10 mouse cellular contexts compared by ENCODE assay signal in genomic region chr6:51905659-51906058, GRCm38 (mm10).
DNase-seq lines count a peak whose midpoint lies in the region; ATAC-seq and TF ChIP-seq lines count a peak whose summit lies in the region.
"Had no signal": no experiment of that assay in that cellular context is flagged by ENCODE, and none has a peak within 500 bp of the region (broad histone marks: within the 10 kb centered on the region; RNA-seq: fewer than 3 reads in every experiment).

No protein-coding gene starts in this region.

- WGBS in lung, embryonic 14.5 days: 18% methylated on average over 4 of the region's 4 CpGs
- WGBS in lung, adult 2 months: 39% methylated on average over 4 of the region's 4 CpGs
- WGBS in heart, embryonic 14.5 days: 47% methylated on average over 4 of the region's 4 CpGs
- 69% methylated on average over 4 of the region's 4 CpGs for WGBS in forebrain, embryonic 16.5 days

- peaks cover 9% of the 10 kb centered on the region for H3K4me1 ChIP-seq in lung, embryonic 14.5 days (ENCODE audit: insufficient read depth)
- peaks cover 7% of the 10 kb centered on the region; the same call in 1 of the 2 replicates for H3K4me1 ChIP-seq in lung, adult 2 months (ENCODE audit: control insufficient read depth, insufficient read depth, low read length)
- peaks cover 0 to 3% of the 10 kb centered on the region in 2 experiments; a peak in 2 of 4 replicates for H3K4me1 ChIP-seq in heart, embryonic 14.5 days (ENCODE audit: control insufficient read depth in 2 of 2, insufficient read depth in 2 of 2, low read length in 2 of 2)
- H3K4me1 ChIP-seq in forebrain, embryonic 16.5 days (replicated peaks; ENCODE audit: control insufficient read depth, insufficient read depth, low read length): no peaks in the 10 kb centered on the region
- H3K4me1 ChIP-seq: liver, embryonic 15.5 days had no signal

- H3K4me3 ChIP-seq in gastrocnemius, adult 2 months: no peak overlapping the region
- H3K4me3 ChIP-seq in lung, embryonic 14.5 days (ENCODE audit: low read depth, low read length): no peak overlapping the region
- no peak overlapping the region for H3K4me3 ChIP-seq in lung, adult 2 months (replicated peaks; ENCODE audit: extremely low read depth, low read depth, low read length)
- H3K4me3 ChIP-seq in heart, embryonic 14.5 days (ENCODE audit: control insufficient read depth in 1 of 2, insufficient read depth in 1 of 2, low read depth in 1 of 2, low read length in 2 of 2): no peak overlapping the region
- H3K4me3 ChIP-seq in forebrain, embryonic 16.5 days (replicated peaks; ENCODE audit: low read length): no peak overlapping the region
- H3K4me3 ChIP-seq: liver, embryonic 15.5 days had no signal

- ATAC-seq in lung, embryonic 14.5 days (ENCODE audit: insufficient read depth): peak; percentile 96
- ATAC-seq in heart, embryonic 14.5 days (ENCODE audit: insufficient number of reproducible peaks, insufficient read depth, low FRiP score, low read depth): 0 out of 2 replicates have a peak, but pooled peaks have one; percentile 35
- no peak for ATAC-seq in megakaryocyte progenitor cell, adult 5-6 weeks (replicated peaks; ENCODE audit: poor library complexity)
- ATAC-seq in forebrain, embryonic 16.5 days: no peak

- TF ChIP-seq CTCF in gastrocnemius, adult 2 months (IDR thresholded peaks at IDR 0.05): no peak
- no peak for TF ChIP-seq CTCF in lung, embryonic 14.5 days (IDR thresholded peaks at IDR 0.05; ENCODE audit: low read depth)
- TF ChIP-seq CTCF in lung, adult 2 months (IDR thresholded peaks at IDR 0.05; ENCODE audit: insufficient read depth, low read length): no peak

- no peak for DNase-seq in gastrocnemius, adult 2 months
- no peak for DNase-seq in gastrocnemius, adult 8-10 months (ENCODE audit: low spot score in 2 of 2)
- peak; percentile 99 for DNase-seq in lung, embryonic 14.5 days
- no peak for DNase-seq in lung, adult 2 months
- DNase-seq in lung, postnatal 4 days: peak; percentile 22 to 67
- DNase-seq: right cerebral cortex, adult 18-20 months had no signal

- intact Hi-C loops in gastrocnemius, adult 2 months (cut with DNase I): no loop called here

- H3K9ac ChIP-seq in lung, embryonic 14.5 days: no peak overlapping the region
- no peak overlapping the region for H3K9ac ChIP-seq in heart, embryonic 14.5 days (ENCODE audit: low read length)
- H3K9ac ChIP-seq in forebrain, embryonic 16.5 days (replicated peaks; ENCODE audit: low read depth, low read length): no peak overlapping the region
- H3K9ac ChIP-seq: liver, embryonic 15.5 days had no signal

- 0 out of 2 replicates have a peak overlapping the region, but pooled peaks have one; percentile 31 for H3K27ac ChIP-seq in gastrocnemius, adult 2 months
- peak overlapping the region; percentile 85 for H3K27ac ChIP-seq in lung, embryonic 14.5 days (ENCODE audit: low read depth)
- peak overlapping the region in 1 of 2 experiments; percentile 25; a peak in 2 of 4 replicates for H3K27ac ChIP-seq in heart, embryonic 14.5 days (replicated peaks in 1 of 2; ENCODE audit: control insufficient read depth in 1 of 2, insufficient read depth in 1 of 2, low read depth in 2 of 2, low read length in 2 of 2)
- no peak overlapping the region for H3K27ac ChIP-seq in forebrain, embryonic 16.5 days (ENCODE audit: low read length)
- H3K27ac ChIP-seq: liver, embryonic 15.5 days had no signal

- H3K36me3 ChIP-seq in lung, embryonic 14.5 days (ENCODE audit: insufficient read depth): peaks cover 5% of the 10 kb centered on the region; the same call in 1 of the 2 replicates
- H3K36me3 ChIP-seq in heart, embryonic 14.5 days (ENCODE audit: control insufficient read depth, insufficient read depth, low read length): no peaks in the 10 kb centered on the region
- no peaks in the 10 kb centered on the region for H3K36me3 ChIP-seq in forebrain, embryonic 16.5 days (ENCODE audit: control insufficient read depth, insufficient read depth)
- H3K36me3 ChIP-seq: liver, embryonic 15.5 days had no signal

- no peaks in the 10 kb centered on the region for H3K9me3 ChIP-seq in lung, embryonic 14.5 days (ENCODE audit: low read depth, low read length)
- H3K9me3 ChIP-seq in heart, embryonic 14.5 days (ENCODE audit: control insufficient read depth, low read length): no peaks in the 10 kb centered on the region
- H3K9me3 ChIP-seq in forebrain, embryonic 16.5 days (ENCODE audit: control insufficient read depth, low read length): no peaks in the 10 kb centered on the region
- H3K9me3 ChIP-seq: liver, embryonic 15.5 days had no signal

- TF ChIP-seq POLR2A in lung, adult 2 months (IDR thresholded peaks at IDR 0.05; ENCODE audit: borderline replicate concordance, extremely low read depth, low read depth, low read length): no peak

- H3K27me3 ChIP-seq in lung, embryonic 14.5 days (ENCODE audit: insufficient read depth, low read length): no peaks in the 10 kb centered on the region
- no peaks in the 10 kb centered on the region for H3K27me3 ChIP-seq in heart, embryonic 14.5 days (ENCODE audit: control insufficient read depth, insufficient read depth, low read length)
- H3K27me3 ChIP-seq in forebrain, embryonic 16.5 days (replicated peaks; ENCODE audit: control insufficient read depth, insufficient read depth, low read length): no peaks in the 10 kb centered on the region
- H3K27me3 ChIP-seq: liver, embryonic 15.5 days had no signal

- H3K4me2 ChIP-seq in lung, embryonic 14.5 days: no peak overlapping the region
- H3K4me2 ChIP-seq in heart, embryonic 14.5 days (ENCODE audit: low read length): no peak overlapping the region
- H3K4me2 ChIP-seq in forebrain, embryonic 16.5 days (ENCODE audit: low read length): no peak overlapping the region
- H3K4me2 ChIP-seq: liver, embryonic 15.5 days had no signal

Comparison
In these comparisons a context has a peak if more than half of its experiments do, and no peak if none do; other contexts are left out.
1. DNase-seq: peak in lung, embryonic 14.5 days (single experiment) and lung, postnatal 4 days (2 of 2); none in gastrocnemius, adult 2 months (single experiment), gastrocnemius, adult 8-10 months (0 of 2) and lung, adult 2 months (single experiment).
2. ATAC-seq: peak in lung, embryonic 14.5 days (single experiment) and heart, embryonic 14.5 days (single experiment); none in megakaryocyte progenitor cell, adult 5-6 weeks (single experiment) and forebrain, embryonic 16.5 days (single experiment).